Mouse (Mus musculus): ENCODE measurements around the gene Sox6.

The Sox6 gene

DNA sequence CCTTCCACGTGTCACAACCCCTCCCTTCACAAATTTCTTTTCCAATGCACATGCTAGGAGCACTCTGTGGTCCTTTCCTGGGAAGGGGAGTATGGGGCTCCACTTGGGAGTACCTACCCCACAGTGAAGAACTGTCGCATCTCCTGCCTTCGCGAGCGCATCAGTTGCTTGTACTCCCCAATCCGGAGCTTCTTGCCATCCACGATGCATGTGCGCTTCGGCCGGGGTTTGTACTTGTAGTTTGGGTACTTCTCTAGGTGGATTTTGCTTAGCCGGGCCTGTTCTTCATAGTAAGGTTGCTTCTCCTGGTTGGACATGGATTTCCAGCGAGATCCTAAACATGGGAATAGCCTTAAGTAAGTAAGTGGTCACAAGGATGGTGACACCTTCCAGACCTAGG is 552.2 kb downstream of the Sox6 start:
- no peak for DNase-seq (ENCODE audit: low spot score in 2 of 2)

GRCm38 (mm10) chr7:115485664-115486409 is 552.8 kb downstream of the Sox6 start:
- DNase-seq (ENCODE audit: low spot score in 2 of 2), result no peak

DNA sequence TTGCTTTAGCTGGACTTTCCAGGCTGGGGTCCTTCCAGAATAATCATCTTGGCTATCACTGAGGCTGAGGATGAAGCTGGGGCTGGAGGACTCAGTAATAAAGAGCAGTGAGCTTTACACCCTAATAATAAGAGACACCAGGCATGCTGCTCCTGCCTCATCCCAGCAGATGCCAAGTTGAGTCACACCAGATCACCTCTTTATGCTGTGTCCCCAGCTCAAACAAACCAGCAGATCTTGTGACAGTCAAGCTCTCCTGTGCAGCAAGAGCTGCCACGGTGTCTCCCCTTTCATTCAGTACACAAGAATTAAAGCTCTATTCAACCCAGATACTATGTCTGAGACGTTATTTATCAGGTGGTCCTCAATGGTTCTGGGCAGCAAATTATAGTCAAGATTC is 560.8 kb downstream of the Sox6 start:
- no peak for DNase-seq (ENCODE audit: low spot score in 2 of 2)

- no peak for DNase-seq (ENCODE audit: low spot score in 2 of 2)
Observed at GRCm38 (mm10) chr7:115476881-115477665, 561.5 kb downstream of the Sox6 start.

- DNase-seq (ENCODE audit: low spot score in 2 of 2), result no peak
Observed at GRCm38 (mm10) chr7:115475176-115475575, 563.4 kb downstream of the Sox6 start.

DNA sequence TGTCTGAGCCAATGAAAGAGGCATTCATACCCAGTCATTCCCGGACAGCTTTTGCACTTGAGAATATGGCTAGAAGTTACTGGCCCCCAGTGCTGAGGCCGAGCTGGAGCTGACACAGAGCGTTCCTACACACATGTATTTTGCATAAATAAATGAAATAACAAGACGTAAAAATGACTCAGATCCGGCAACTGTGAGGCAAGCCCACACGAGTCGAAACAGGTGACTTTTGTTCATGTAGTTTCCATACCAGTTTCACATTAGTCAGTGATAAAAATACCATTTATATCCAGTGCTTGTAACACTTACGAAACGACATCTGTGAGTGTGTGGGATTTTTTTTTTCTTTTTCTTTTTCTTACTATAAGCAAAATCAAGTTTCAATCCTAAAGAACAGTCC is 564.5 kb downstream of the Sox6 start:
- DNase-seq (ENCODE audit: low spot score in 2 of 2), result peak; percentile 14 to 30

GRCm38 (mm10) chr7:115472850-115473249 is 565.7 kb downstream of the Sox6 start:
- DNase-seq (ENCODE audit: low spot score in 2 of 2), result no peak

DNA sequence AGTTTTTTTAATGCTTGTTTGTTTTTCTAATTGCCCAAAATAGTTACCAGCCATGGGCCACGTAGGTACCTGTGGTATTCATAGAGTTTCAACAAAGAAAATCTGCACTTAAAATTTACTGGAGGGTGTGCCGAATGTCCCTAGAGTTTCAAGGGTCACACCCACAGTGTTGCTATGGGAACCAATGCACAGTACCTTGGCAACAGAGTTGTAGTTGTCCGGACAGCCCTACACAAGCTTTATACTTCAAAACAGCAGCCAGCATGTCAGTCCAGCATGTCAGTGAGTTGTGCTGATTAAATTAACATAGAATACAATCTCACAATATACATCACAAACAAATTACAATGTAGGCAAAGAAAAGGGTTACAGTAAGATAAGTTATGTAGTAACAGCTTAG is 567.1 kb downstream of the Sox6 start:
- no peak for DNase-seq (ENCODE audit: low spot score in 2 of 2)

DNA sequence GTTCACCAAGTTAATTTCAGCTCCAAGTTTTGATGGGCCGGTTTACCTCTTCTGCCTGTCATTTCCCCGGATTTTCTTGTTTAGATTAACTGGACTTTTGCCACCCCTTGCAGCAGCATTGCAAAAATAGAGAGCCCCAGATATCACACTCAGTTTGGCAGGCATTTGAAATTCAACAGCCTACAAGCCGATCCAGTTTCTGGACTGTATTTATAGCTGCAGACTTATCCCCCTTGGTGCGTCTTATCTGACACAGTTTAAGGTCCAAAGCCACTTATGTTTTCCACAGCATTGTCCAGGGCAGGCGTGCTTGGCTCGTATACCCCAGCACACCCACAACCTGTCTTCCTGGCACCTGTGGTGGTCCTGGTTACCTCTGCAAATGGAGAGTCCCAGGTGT is 571.8 kb downstream of the Sox6 start:
- no peak for DNase-seq (ENCODE audit: low spot score in 2 of 2)

- DNase-seq (ENCODE audit: low spot score in 2 of 2), result no peak
Observed at GRCm38 (mm10) chr7:115463367-115463766, 575.2 kb downstream of the Sox6 start.

DNA sequence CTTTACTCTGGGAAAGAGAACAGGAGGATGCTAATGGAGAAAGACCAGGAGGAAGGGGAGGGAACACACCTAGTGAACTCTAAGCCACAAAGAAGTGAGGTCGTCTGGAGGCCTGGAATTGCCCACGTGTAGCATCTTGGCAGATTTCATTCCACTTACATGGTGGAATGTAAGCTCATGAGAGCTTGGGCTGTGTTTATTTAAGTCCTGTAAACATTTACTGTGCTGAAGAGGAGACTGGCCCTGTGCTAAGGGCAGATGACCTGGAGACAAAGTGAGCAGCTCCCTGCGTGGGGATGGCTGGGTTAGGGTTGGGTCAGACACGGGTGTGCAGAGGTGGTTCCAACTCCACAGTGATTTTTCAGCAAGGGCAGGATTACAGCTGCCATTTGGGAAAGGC is 576.3 kb downstream of the Sox6 start:
- no peak for DNase-seq (ENCODE audit: low spot score in 2 of 2)

DNA sequence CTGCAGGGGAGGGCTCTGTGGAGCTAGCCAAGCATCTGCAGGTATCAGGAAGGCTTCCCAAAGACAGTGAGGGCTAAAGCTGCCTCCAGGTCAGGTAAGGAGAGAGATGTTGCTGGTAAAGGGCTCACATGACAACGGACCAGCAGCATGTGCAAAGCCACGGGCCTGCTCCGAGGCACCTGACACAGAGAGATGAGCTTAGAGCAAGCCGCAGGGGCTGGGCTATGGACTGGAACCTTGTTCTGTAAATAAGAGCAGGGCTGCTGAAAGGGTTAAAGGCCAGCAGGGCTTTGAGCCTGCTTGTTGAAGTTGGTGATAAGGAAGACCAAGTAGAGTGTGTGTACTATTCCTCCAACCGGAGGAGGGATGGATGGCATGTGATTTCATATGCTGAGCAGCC is 583.6 kb downstream of the Sox6 start:
- DNase-seq (ENCODE audit: low spot score in 2 of 2), result no peak

GRCm38 (mm10) chr7:115453713-115454073 is 584.9 kb downstream of the Sox6 start:
- DNase-seq (ENCODE audit: low spot score in 2 of 2), result no peak

DNA sequence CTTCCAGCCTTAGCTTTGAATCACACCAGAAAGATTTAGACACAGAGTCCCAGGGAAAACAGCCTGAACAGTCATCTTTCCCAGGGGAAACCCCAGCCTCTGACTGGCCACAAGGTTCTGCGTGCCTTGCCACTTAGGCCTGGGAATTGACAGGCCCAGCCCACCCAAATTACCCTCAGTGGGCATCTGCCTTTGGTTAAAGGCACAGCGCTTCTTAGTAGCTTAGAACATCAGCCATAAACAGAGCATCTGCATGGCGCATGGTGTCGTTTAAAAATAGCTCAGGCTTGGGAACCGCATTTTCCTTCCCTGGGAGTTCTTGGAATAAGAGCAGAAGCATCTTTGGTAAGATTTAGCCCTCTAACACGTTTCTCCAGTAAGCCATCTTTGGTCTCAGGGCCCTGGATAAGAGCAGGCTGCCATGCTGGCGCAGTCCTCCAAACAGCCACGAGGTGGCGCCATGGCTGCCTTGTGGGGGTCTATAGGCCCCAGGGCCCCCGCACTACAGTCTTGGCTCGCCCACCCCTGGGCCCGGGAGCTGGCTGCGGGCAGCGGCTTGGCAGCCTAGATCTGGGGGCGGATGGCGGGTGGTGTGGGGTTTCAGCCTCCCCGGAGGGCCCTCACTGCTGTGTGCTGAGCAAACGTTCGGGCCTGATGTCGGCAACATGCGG is 585.4 kb downstream of the Sox6 start:
- DNase-seq (ENCODE audit: low spot score in 2 of 2), result no peak

DNA sequence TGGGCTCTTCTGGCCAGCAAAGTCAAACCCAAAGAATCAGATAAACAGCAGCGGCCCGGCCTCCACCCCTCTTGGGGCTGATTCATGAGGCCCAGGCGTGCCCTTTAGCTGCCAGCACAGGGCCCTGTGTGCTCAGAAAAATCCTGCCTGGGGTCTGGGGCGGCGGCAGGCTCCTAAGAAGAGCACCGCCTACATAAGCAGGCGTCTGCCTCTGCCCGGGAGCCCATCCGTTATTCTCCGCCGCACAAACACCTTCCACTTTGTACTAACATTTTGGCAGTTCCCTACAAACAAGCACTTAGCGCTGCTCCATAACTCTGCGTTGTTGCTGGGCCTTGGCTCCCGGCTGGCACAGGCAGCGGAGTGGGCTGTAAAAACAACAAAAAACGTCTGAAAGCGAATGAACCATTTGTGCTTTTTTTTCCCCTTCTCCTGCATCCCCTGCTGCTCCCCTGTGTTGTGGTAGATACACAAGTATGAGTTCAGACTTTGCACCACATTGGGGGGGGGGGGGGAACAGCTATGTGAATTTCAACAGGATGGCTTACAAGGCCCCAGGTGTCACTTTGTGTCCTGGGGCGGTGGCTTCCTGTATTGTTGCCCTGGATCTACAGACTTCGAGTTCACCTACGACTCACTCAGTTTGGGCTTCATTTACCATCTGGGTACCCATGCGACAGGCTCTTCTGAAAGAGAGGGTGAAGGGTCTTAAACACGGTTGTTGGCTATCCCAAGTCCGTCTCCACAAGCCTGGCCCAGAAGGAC is 588.0 kb downstream of the Sox6 start:
- no peak for DNase-seq (ENCODE audit: low spot score in 2 of 2)

- no peak for DNase-seq (ENCODE audit: low spot score in 2 of 2)
Observed at GRCm38 (mm10) chr7:115448403-115449025, 590.1 kb downstream of the Sox6 start.

DNA sequence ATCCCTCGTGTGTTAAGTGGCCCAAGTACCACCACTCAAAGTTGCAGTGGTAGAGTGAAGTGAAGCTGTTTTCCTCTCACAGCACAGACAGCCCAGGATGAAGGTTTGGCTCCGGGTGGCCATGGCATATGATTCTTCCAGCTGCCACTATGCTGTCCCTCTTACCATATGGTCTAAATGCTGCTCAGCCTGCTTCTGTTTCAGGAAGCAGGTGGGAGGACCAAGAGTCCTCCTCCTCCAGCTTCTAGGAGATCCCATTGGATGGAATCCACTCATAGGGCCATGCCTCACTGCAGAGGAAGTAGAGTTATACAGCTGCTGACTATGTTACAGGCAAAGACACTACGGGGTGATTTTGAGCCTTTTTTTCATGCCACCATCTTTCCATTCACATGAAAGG is 591.5 kb downstream of the Sox6 start:
- peak in 1 of 2 experiments; percentile 42 for DNase-seq (ENCODE audit: low spot score in 2 of 2)

GRCm38 (mm10) chr7:115446481-115447016 is 592.0 kb downstream of the Sox6 start:
- DNase-seq (ENCODE audit: low spot score in 2 of 2), result no peak

DNA sequence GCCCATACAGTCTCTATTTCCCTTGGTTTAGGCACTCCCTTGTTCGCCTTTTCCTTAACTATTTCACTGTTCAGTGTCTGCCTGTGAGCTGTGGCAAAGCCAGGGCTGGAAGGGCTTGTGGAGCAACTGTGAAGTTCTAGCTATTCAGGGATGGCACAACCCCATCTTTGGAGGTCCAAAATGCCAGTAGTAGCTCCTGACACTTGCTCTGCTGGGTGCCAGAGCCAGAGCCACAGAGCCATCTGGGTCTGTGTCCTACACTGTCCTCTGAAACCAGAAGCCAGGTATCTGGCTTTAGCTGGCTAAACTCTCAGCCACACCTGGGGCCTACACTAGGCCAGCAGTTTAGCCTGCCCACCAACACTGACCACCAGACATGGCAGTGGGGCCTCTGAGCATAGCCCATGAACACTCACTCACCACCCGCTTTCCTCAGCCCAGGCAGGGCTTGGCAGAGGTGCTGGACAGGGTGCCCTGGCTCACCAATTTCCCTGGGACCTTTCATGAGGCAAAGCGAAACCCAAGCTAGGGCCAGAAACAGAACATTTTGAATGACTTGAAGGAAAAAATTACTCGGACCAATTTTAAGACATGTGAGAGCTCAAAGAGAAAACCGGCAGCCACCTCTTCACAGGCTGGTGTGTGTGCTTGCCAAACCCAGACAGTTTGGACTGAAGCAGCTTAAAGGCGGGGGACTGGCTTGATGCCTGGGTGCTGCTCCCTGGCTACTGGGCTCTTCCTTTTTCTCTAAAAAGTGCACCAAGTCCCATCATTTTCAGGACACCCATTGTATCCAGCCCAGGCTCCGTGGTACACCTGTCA is 612.2 kb downstream of the Sox6 start:
- DNase-seq (ENCODE audit: low spot score in 2 of 2), result peak; percentile 23 to 48

DNA sequence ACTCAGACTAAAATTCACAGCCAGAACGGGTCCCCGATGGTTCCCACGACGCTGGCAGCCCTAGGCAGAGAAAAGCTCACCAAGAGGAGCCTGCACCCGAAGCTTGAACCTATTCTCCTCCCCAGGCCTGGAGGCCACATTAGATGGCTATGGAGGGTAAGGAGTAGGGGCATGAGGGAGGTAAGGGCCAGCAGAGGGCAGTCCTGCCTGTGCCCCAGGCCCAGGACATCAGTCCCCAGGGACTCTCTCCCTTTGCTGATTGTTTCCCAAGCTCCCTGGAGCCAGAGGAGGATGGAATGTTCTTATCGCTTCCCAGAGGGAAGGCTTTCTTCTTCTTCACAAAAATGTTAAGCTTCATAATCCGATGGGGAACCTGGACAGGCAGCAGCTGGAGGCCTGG is 615.8 kb downstream of the Sox6 start:
- no peak for DNase-seq (ENCODE audit: low spot score in 2 of 2)
